Mouse (Mus musculus): Measurements from ENCODE around the gene Ipo7. TPM values are rescaled to one million over a fixed set of nuclear protein-coding genes. Genes with fewer than 3 reads are reported as not detected.
"Not testable (repeated sequence)": the region's sequence is repeated elsewhere in the genome, so short reads cannot be mapped to it uniquely, and the experiment has no call there.

Ipo7 gene
- polyA plus RNA-seq (2012; rRNA removed): 20.9 and 23.6 TPM in 2 replicates

DNA sequence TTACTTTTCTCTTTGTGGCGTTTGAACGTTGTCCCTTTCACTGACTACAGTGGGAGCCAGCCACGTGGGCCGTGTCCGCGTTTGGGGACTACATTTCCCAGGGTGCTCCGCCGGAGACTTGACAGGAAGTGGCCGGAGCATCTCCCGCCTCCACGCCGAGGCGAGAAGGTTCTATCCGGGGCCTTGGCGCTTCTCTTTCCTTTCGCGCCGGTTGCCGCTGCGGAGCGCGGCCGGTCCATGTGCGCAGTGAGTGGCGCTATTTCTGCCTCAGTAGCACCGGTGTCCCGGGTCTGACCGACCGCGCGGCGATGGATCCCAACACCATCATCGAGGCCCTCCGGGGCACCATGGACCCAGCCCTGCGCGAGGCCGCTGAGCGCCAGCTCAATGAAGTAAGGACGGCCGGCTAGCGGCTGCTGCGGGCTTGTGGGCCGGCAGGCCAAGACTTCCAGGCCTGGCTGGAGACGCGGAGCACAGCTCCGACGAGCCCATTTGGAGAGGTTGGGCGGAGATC, at the start of gene Ipo7:
Gene Ipo7 (plus strand): TSS at position 158 of the 514 bp plus-strand sequence.
- peak; percentile 90 for DNase-seq
- WGBS: under 1% methylated on average over 48 of the region's 48 CpGs
- H3K4me3 ChIP-seq (replicated peaks; ENCODE audit: extremely low read depth, low read depth, low read length): peak within 1 kb of the TSS; percentile 96
- TF ChIP-seq POLR2A (IDR thresholded peaks at IDR 0.05; ENCODE audit: borderline replicate concordance, extremely low read depth, low read depth, low read length) (peak; percentile 89; the same call in 1 of the 2 replicates), CTCF (IDR thresholded peaks at IDR 0.05; ENCODE audit: insufficient read depth, low read length) (no peak)
- H3K4me1 ChIP-seq (ENCODE audit: control insufficient read depth, insufficient read depth, low read length): peaks cover 8% of the 10 kb centered on the region

DNA sequence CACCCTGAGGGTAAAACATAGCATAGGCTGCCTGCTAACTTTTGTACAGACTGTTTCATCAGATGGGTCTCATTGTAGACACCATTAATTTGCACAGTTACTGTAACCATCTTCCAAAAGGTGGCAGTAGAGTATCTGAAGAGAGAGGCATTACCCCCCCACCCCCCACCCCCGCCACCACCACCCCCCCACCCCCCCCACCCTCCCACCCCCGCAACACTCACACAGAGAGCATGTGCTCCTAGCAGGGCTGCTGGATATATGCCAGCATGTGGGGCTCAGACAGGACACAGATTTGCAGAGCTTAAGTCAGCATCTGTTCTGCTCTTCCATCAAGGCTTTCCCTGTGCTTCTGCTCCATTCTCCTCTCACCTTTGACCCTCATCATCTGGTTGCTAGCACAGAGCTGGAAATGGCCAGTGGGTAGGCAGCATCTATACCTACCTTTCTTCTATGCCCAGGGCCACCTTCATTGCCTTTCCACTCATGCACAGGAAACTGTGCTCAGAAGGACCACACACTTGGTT, 49.1 kb upstream of the Ipo7 start:
- no peak for DNase-seq
- TF ChIP-seq POLR2A (IDR thresholded peaks at IDR 0.05; ENCODE audit: borderline replicate concordance, extremely low read depth, low read depth, low read length): no peak
- TF ChIP-seq CTCF (IDR thresholded peaks at IDR 0.05; ENCODE audit: insufficient read depth, low read length): no peak
- H3K4me1 ChIP-seq (ENCODE audit: control insufficient read depth, insufficient read depth, low read length): no peaks in the 10 kb centered on the region
- no peak overlapping the region for H3K4me3 ChIP-seq (replicated peaks; ENCODE audit: extremely low read depth, low read depth, low read length)
- 0% methylated on average over 2 of the region's 2 CpGs for WGBS

DNA sequence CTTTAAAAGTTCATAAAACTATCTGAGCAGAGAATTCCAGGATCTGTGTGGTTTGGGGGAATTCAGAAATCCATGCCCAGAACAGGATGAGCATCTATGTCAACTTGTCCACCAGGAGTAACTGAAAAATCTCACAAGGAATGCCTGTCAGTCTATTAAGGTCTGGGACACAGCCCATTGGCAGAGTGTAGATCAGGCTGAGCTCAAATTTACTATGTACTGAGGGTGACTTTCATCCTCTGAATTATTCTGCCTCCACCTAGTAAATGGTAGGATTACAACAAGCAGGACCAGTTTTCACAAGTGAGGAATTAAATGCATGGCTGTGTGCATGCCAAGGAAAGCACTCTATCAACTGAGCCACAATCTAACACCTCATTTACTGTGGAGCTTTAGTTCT, 48.5 kb upstream of the Ipo7 start:
- H3K4me3 ChIP-seq (replicated peaks; ENCODE audit: extremely low read depth, low read depth, low read length): no peak overlapping the region
- H3K4me1 ChIP-seq (ENCODE audit: control insufficient read depth, insufficient read depth, low read length): no peaks in the 10 kb centered on the region
- TF ChIP-seq CTCF (IDR thresholded peaks at IDR 0.05; ENCODE audit: insufficient read depth, low read length): no peak
- TF ChIP-seq POLR2A (IDR thresholded peaks at IDR 0.05; ENCODE audit: borderline replicate concordance, extremely low read depth, low read depth, low read length): no peak
- no peak for DNase-seq

DNA sequence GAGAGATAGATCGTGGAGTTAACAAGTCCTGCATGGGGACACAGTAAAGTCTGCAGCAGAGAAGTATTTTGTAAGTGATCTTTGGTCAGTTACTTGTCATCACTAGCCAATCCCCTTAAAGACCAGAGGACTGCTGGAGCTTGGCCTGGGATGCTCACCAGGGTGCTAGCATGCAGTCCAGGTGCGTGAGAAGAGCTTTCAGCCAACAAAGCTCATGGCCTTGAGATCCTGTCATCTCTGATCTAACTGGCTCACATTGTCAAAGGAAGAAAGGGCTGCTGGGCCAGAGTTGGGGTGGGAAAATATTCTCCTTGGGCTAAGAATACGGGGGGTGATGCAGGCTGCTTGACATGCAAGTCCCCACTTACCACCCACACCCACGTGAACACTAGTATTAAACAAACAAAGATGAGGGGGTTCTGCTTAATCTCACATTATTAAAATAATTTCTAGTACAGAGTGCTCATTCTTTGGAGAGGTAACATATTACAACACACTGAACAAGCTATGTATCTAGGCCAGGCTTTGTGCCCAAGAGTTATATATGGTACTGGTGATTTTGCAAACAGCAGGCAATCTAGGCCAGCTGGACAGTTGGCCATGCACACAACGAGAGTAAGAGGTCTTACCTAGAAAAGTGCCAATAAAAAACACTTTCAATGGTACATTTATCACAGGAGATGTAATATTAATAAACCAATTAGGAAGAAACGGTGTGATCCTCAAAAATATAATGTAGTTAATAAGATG, 41.9 kb upstream of the Ipo7 start:
- no peak for DNase-seq
- H3K4me3 ChIP-seq (replicated peaks; ENCODE audit: extremely low read depth, low read depth, low read length): no peak overlapping the region
- no peak for TF ChIP-seq CTCF (IDR thresholded peaks at IDR 0.05; ENCODE audit: insufficient read depth, low read length)
- no peak for TF ChIP-seq POLR2A (IDR thresholded peaks at IDR 0.05; ENCODE audit: borderline replicate concordance, extremely low read depth, low read depth, low read length)
- no peaks in the 10 kb centered on the region for H3K4me1 ChIP-seq (ENCODE audit: control insufficient read depth, insufficient read depth, low read length)
- WGBS: 80% methylated on average over 6 of the region's 6 CpGs

DNA sequence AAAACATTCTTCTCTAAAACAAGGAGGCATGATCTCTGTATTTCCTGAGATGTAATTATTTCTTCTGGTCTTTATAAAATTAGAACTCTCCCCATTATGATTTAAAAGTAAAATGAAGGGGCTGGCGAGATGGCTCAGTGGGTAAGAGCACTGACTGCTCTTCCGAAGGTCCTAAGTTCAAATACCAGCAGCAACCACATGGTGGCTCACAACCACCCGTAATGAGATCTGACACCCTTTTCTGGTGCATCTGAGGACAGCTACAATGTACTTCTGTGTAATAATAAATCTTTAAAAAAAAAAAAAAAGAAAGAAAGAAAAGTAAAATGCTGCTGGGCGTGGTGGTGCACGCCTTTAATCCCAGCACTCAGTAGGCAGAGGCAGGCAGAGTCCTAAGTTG, 40.9 kb upstream of the Ipo7 start:
- H3K4me1 ChIP-seq (ENCODE audit: control insufficient read depth, insufficient read depth, low read length); H3K4me3 ChIP-seq (replicated peaks; ENCODE audit: extremely low read depth, low read depth, low read length); DNase-seq: not testable (repeated sequence)
- WGBS: 66% methylated on average over 5 of the region's 5 CpGs

DNA sequence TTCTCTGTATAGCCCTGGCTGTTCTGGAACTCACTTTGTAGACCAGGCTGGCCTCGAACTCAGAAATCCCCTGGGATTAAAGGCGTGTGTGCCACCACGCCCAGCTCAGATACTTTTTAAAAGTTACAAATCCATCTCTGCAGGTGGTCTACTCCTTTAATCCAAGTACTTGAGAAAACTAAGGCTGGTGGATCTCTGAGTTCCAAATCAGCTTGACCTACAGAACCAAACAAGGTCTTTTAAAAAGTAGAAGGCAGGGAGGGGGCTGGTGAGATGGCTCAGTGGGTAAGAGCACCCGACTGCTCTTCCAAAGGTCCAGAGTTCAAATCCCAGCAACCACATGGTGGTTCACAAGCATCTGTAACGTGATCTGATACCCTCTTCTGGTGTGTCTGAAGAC, 33.5 kb upstream of the Ipo7 start:
- H3K4me3 ChIP-seq (replicated peaks; ENCODE audit: extremely low read depth, low read depth, low read length); H3K4me1 ChIP-seq (ENCODE audit: control insufficient read depth, insufficient read depth, low read length); DNase-seq: not testable (repeated sequence)
- 73% methylated on average over 5 of the region's 5 CpGs for WGBS

DNA sequence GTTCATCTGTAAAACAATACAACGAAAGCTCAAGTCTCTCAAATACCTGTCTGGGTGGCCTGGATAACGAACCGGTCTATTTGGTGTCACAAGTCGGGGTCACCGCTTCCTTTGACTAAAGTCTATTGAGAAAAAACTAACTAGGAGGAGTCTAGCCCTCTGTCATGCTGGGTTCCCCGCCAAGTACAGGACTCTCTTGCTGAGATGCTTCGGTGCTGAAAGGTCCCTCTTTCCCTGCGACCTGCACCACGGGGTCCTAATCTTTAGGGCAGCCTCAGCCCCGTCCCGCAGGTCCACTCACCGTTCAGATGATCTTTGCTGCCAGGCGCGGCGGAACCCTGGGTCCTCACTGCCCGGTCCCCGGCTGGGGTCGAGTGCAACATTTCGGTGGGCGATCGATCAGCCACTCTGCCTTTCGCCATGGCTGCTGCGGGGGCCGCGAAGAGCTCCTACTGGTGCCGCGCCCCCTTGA, 32.4 kb upstream of the Ipo7 start:
- WGBS: under 1% methylated on average over 27 of the region's 27 CpGs
- DNase-seq: peak; percentile 30
- Histone ChIP-seq H3K4me1 (ENCODE audit: control insufficient read depth, insufficient read depth, low read length) (peaks cover 2% of the 10 kb centered on the region), H3K4me3 (replicated peaks; ENCODE audit: extremely low read depth, low read depth, low read length) (peak overlapping the region; percentile 90)
- TF ChIP-seq POLR2A (IDR thresholded peaks at IDR 0.05; ENCODE audit: borderline replicate concordance, extremely low read depth, low read depth, low read length) (no peak), CTCF (IDR thresholded peaks at IDR 0.05; ENCODE audit: insufficient read depth, low read length) (no peak)

DNA sequence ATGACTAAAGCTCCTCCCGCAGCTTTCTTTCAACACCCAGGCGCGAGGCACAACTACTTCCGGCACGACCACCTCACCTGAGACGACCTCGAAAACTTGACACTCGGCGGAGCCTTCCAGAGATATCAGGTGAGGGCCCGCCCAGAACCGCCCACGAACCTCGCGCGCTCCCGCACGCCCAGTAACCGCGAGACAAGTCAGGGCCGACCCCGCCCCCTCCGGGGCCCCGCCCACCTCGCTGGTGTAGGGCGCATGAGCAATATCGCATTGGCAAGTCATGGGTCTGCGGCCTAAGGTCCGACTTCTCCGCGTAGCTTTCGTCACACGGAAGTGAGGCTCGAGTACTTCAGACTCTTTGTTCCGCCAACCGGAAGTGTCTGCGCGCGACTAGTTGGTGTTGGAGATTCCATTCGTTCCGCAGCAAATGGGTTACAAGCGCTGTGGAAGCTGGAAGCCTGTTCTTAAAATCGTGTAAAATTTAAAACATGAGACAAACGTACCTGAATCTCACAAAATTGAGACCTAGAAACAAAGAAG, 31.9 kb upstream of the Ipo7 start:
- peaks cover 2% of the 10 kb centered on the region for H3K4me1 ChIP-seq (ENCODE audit: control insufficient read depth, insufficient read depth, low read length)
- TF ChIP-seq POLR2A (IDR thresholded peaks at IDR 0.05; ENCODE audit: borderline replicate concordance, extremely low read depth, low read depth, low read length) (peak; percentile 40; the same call in 1 of the 2 replicates), CTCF (IDR thresholded peaks at IDR 0.05; ENCODE audit: insufficient read depth, low read length) (no peak)
- WGBS: under 1% methylated on average over 43 of the region's 43 CpGs
- peak overlapping the region; percentile 90 for H3K4me3 ChIP-seq (replicated peaks; ENCODE audit: extremely low read depth, low read depth, low read length)
- peak; percentile 99 for DNase-seq

DNA sequence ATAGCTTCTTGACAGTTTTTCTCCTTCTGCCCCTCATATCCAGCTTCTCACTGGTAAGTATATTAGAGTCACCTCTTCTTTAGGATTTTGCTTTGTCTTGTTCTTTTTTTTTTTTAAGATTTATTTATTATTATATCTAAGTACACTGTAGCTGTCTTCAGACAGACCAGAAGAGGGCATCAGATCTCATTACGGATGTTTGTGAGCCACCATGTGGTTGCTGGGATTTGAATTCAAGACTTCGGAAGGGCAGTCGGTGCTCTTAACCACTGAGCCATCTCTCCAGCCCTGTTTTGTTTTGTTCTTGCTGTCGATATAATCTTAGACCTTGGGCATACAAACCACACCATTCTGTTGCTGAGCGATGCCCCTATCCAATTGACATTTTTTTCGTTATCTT, 31.3 kb upstream of the Ipo7 start, which contains the start of gene Tmem41b:
Gene Tmem41b (minus strand): TSS at position 155 of the 400 bp plus-strand sequence.
- H3K4me3 ChIP-seq (replicated peaks; ENCODE audit: extremely low read depth, low read depth, low read length): peak within 1 kb of the TSS; percentile 90
- WGBS: 21% methylated on average over 6 of the region's 6 CpGs
- DNase-seq; H3K4me1 ChIP-seq (ENCODE audit: control insufficient read depth, insufficient read depth, low read length): not testable (repeated sequence)

DNA sequence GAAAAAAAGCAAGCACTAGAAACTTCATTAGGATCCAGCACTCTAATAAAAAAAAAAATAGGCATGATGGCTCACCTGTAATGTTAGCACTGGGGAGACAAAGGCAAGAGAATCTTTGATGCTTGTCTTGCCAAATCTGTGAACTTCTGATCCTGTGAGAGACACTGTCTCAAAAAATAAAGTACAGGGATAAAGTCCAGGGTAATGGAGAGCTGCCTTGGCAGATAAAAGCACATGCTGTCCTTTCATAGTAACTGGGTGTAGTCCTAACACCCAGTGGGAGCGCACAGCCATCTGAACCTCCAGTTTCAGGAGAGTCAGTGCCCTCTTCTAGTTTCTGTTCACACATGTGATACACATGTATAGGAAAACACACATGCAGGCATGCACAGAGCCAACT, 26.8 kb upstream of the Ipo7 start:
- 95% methylated on average over 1 of the region's 1 CpGs for WGBS
- DNase-seq: no peak
- no peak for TF ChIP-seq CTCF (IDR thresholded peaks at IDR 0.05; ENCODE audit: insufficient read depth, low read length)
- TF ChIP-seq POLR2A (IDR thresholded peaks at IDR 0.05; ENCODE audit: borderline replicate concordance, extremely low read depth, low read depth, low read length): no peak
- Histone ChIP-seq H3K4me1 (ENCODE audit: control insufficient read depth, insufficient read depth, low read length) (peaks cover 7% of the 10 kb centered on the region; the same call in 1 of the 2 replicates), H3K4me3 (replicated peaks; ENCODE audit: extremely low read depth, low read depth, low read length) (no peak overlapping the region)

Data from lung, adult 2 months (tissue).